Mouse (Mus musculus) embryonic facial prominence, embryonic 11.5 days (tissue): ENCODE results near the gene Aar2. TPM values are rescaled to one million over a fixed set of nuclear protein-coding genes. Genes with fewer than 3 reads are reported as not detected.

Experiments used
- ATAC-seq: fragments of 200-750 bp; cut with Nextera tagmentation; replicated peaks from 2 replicates; pipeline ENCODE4 v1.8.0; 2017; ENCODE audit warnings: low read depth; ENCODE audit not compliant: insufficient number of reproducible peaks, low FRiP score, low TSS enrichment
- DNase-seq: peaks from one replicate; pipeline ENCODE4 v3.0.0-alpha.2; 2015; ENCODE audit warnings: low spot score
- H3K27ac ChIP-seq: fragments of 300-500 bp; sonication (generic); replicated peaks from 2 replicates; pipeline ENCODE4 v1.5.1; 2014; ENCODE audit warnings: mild to moderate bottlenecking, low read depth, low read length, control low read depth
- H3K27me3 ChIP-seq: fragments of 300-500 bp; sonication (generic); 2 replicates; pipeline ENCODE4 v1.6.1; 2014; ENCODE audit warnings: mild to moderate bottlenecking, low read length, moderate library complexity, mixed read lengths; ENCODE audit not compliant: control insufficient read depth, insufficient read depth
- H3K36me3 ChIP-seq: fragments of 300-500 bp; sonication (generic); replicated peaks from 2 replicates; pipeline ENCODE4 v1.6.1; 2014; ENCODE audit warnings: low read depth, mild to moderate bottlenecking, low read length, moderate library complexity, mixed read lengths; ENCODE audit not compliant: control insufficient read depth, insufficient read depth
- H3K4me1 ChIP-seq: fragments of 300-500 bp; sonication (generic); 2 replicates; pipeline ENCODE4 v1.6.1; 2014; ENCODE audit warnings: low read length, mixed read lengths; ENCODE audit not compliant: control insufficient read depth, insufficient read depth
- H3K4me2 ChIP-seq: fragments of 300-500 bp; sonication (generic); 2 replicates; pipeline ENCODE4 v1.6.1; 2014; ENCODE audit warnings: low read depth, mild to moderate bottlenecking, control low read depth, low read length, moderate library complexity
- H3K4me3 ChIP-seq: fragments of 300-500 bp; sonication (generic); 2 replicates; pipeline ENCODE4 v1.5.1; 2014; ENCODE audit warnings: low read depth, low read length, control low read depth
- H3K9ac ChIP-seq: fragments of 300-500 bp; sonication (generic); replicated peaks from 2 replicates; pipeline ENCODE4 v1.6.1; 2014; ENCODE audit warnings: mild to moderate bottlenecking, control low read depth, low read length
- H3K9me3 ChIP-seq: fragments of 300-500 bp; sonication (generic); replicated peaks from 2 replicates; pipeline ENCODE4 v1.6.1; 2016; ENCODE audit warnings: mild to moderate bottlenecking, low read length, inconsistent platforms, mixed read lengths; ENCODE audit not compliant: control insufficient read depth
- WGBS: fragments of 180-500 bp; shearing (Covaris S2); extraction: QIAGEN DNeasy Blood & Tissue Kit; methylation state at CpG from one replicate; pipeline ENCODE4 v1.1.7; 2014; 5-methylcytosine and 5-hydroxymethylcytosine counted together
- polyA plus RNA-seq: library from polyadenylated mRNA; unstranded; fragments of >200 nt; fragmentation: Nextera tagmentation; extraction: Ambion mirVana; gene quantifications from 2 replicates; pipeline ENCODE4 v1.2.1, GENCODE M21; 2014

Aar2 gene
- polyA plus RNA-seq, 1 experiment from 2014 or later, result 51.0 TPM

GRCm38 (mm10) chr2:156540991-156541390 lies 6.4 kb upstream of the Aar2 start:
- WGBS, result 83% methylated on average over 7 of the region's 7 CpGs
- no peak overlapping the region for H3K4me2 ChIP-seq
- no peak overlapping the region for H3K27ac ChIP-seq
- no peak overlapping the region for H3K9ac ChIP-seq
- DNase-seq (no peak), ATAC-seq (no peak)
- H3K9me3 ChIP-seq, result no peaks in the 10 kb centered on the region
- no peaks in the 10 kb centered on the region for H3K4me1 ChIP-seq
- H3K36me3 ChIP-seq, result no peaks in the 10 kb centered on the region
- no peaks in the 10 kb centered on the region for H3K27me3 ChIP-seq
- no peak overlapping the region for H3K4me3 ChIP-seq

GRCm38 (mm10) chr2:156542410-156542809 lies 5.0 kb upstream of the Aar2 start:
- 71% methylated on average over 8 of the region's 8 CpGs for WGBS
- H3K4me1 ChIP-seq, result no peaks in the 10 kb centered on the region
- H3K9me3 ChIP-seq, result no peaks in the 10 kb centered on the region
- no peak overlapping the region for H3K27ac ChIP-seq
- H3K4me3 ChIP-seq, result no peak overlapping the region
- no peak for ATAC-seq
- no peak overlapping the region for H3K4me2 ChIP-seq
- H3K9ac ChIP-seq, result no peak overlapping the region
- DNase-seq, result no peak
- no peaks in the 10 kb centered on the region for H3K36me3 ChIP-seq
- H3K27me3 ChIP-seq, result no peaks in the 10 kb centered on the region

DNA sequence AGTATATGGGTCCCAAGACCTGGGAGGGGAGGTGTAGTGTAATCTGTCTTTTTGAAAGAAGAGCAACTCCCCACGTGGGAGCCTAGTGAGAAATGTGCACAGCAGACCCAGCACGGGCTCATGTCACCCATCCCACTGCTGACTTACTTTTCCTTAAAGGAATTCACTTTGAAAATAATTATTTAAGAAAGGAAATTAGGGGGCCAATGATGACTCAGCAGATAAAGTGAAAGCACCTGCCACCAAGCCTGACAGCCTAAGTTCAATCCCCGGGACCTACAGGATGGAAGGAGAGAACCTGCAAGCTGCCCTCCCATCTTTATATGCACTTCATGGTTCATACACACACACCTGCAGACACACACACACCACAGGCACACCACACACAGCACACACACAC lies 3.6 kb upstream of the Aar2 start:
- Histone ChIP-seq H3K27me3 (no peaks in the 10 kb centered on the region), H3K9me3 (no peaks in the 10 kb centered on the region), H3K36me3 (no peaks in the 10 kb centered on the region), H3K27ac (no peak overlapping the region), H3K4me3 (no peak overlapping the region), H3K4me2 (no peak overlapping the region), H3K4me1 (no peaks in the 10 kb centered on the region), H3K9ac (no peak overlapping the region)
- WGBS, result 78% methylated on average over 3 of the region's 3 CpGs
- ATAC-seq (no peak), DNase-seq (no peak)

- Histone ChIP-seq H3K27me3 (no peaks in the 10 kb centered on the region), H3K4me2 (no peak overlapping the region), H3K9ac (no peak overlapping the region), H3K4me3 (no peak overlapping the region), H3K27ac (no peak overlapping the region), H3K4me1 (no peaks in the 10 kb centered on the region), H3K36me3 (no peaks in the 10 kb centered on the region; the same call in none of the 2 replicates), H3K9me3 (no peaks in the 10 kb centered on the region)
- DNase-seq (no peak), ATAC-seq (no peak)
- 90% methylated on average over 4 of the region's 4 CpGs for WGBS
Measured at GRCm38 (mm10) chr2:156552421-156552820, 5.0 kb downstream of the Aar2 start.

DNA sequence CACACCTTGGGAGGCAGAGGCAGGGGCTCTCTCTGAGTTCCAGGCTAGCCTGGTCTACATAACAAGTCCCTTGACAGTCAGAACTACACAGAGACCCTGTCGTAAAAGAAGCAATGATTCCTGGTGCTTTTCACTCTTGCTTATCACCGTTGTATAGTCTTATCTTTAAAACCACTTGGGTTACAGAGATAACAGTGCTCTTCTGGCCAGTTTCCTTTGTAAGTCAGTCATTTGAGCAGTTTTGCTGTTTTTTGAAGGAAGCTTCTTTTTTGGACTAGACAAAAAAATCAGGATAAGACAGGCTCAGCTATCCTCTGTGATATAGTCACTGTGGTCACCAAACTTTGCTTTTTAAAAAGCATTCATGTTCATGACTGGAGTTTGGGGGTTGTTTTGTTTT lies 14.4 kb downstream of the Aar2 start:
- 95% methylated on average over 2 of the region's 2 CpGs for WGBS
- no peak for ATAC-seq
- Histone ChIP-seq H3K27ac (no peak overlapping the region), H3K36me3 (no peaks in the 10 kb centered on the region; the same call in 1 of the 2 replicates), H3K9me3 (no peaks in the 10 kb centered on the region), H3K4me1 (no peaks in the 10 kb centered on the region), H3K27me3 (no peaks in the 10 kb centered on the region), H3K9ac (no peak overlapping the region), H3K4me2 (no peak overlapping the region), H3K4me3 (no peak overlapping the region)
- no peak for DNase-seq

DNA sequence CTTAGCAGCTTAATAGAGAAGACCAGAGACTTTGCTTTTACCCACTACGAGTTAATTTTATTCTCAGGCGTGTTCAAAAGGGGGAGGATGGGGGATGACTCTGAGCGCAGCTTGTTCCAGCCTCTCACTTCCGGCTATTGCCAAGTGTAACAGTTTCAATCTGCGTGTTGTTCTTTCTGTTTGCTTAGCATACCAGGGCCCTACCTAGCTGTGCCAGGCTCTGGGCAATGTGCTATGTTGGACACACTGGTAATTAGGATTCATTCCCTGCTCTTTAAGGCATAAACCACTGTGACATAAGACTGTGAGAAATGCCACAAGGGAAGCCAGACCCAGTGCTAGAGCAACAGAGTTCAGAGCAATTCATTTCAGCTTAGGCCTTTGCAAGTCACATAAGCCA lies 16.2 kb downstream of the Aar2 start:
- Histone ChIP-seq H3K27ac (no peak overlapping the region), H3K36me3 (no peaks in the 10 kb centered on the region; the same call in 1 of the 2 replicates), H3K4me1 (no peaks in the 10 kb centered on the region), H3K9me3 (no peaks in the 10 kb centered on the region), H3K27me3 (no peaks in the 10 kb centered on the region), H3K9ac (no peak overlapping the region), H3K4me2 (no peak overlapping the region), H3K4me3 (no peak overlapping the region)
- no peak for DNase-seq
- no peak for ATAC-seq
- WGBS, result 93% methylated on average over 5 of the region's 5 CpGs

DNA sequence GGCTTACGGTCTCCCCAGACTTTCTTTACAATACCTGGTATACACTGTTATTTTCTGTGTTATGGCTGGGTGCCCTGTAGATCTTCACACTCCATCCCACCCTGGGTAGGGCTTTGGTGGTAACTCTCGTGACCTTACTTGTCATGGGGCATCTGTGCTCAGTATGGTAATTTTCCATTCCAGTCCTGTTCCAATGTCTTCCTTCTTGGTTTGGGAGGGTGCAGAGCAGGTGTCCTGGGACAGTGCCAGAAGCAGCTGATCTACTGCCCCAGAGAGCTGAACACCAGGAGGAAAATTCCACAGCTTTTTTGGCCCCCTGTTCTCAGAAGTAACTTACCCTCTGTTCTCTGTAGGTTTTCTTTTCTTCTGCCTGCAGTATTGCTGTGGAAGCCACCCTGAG lies 19.1 kb downstream of the Aar2 start:
- H3K4me2 ChIP-seq, result no peak overlapping the region
- H3K4me1 ChIP-seq, result no peaks in the 10 kb centered on the region
- no peak for ATAC-seq
- 91% methylated on average over 2 of the region's 2 CpGs for WGBS
- no peaks in the 10 kb centered on the region for H3K9me3 ChIP-seq
- H3K36me3 ChIP-seq, result no peaks in the 10 kb centered on the region; the same call in 1 of the 2 replicates
- no peak overlapping the region for H3K27ac ChIP-seq
- H3K9ac ChIP-seq, result no peak overlapping the region
- DNase-seq, result no peak
- no peaks in the 10 kb centered on the region for H3K27me3 ChIP-seq
- H3K4me3 ChIP-seq, result no peak overlapping the region

DNA sequence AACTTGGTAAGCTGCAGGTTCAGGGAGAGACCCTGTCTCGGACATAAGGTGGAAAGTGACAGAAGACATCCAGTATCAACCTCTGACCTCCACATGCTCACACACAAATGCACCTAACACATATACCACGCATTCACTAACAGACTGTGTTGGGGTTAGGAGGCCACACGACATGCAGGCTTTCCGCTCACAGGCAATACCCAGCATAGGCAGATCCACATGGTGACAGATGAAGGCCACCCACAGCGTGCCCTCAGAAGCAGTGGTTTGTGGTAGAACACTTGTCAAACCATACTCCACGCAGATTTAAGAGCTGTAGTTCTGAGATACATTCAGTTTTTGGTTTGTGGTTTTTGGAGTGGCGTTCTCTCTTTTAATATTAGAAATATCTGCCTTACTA lies 21.3 kb downstream of the Aar2 start:
- H3K9ac ChIP-seq, result no peak overlapping the region
- H3K36me3 ChIP-seq, result no peaks in the 10 kb centered on the region; the same call in 1 of the 2 replicates
- no peak overlapping the region for H3K4me2 ChIP-seq
- ATAC-seq (no peak), DNase-seq (no peak)
- WGBS, result 90% methylated on average over 7 of the region's 7 CpGs
- H3K4me1 ChIP-seq, result no peaks in the 10 kb centered on the region
- no peaks in the 10 kb centered on the region for H3K27me3 ChIP-seq
- H3K4me3 ChIP-seq, result no peak overlapping the region
- no peaks in the 10 kb centered on the region for H3K9me3 ChIP-seq
- H3K27ac ChIP-seq, result no peak overlapping the region
